Mouse (Mus musculus) spleen, adult 10 weeks (tissue): ENCODE results near the gene Tmem208. TPM values are rescaled to one million over a fixed set of nuclear protein-coding genes. Genes with fewer than 3 reads are reported as not detected.

ENCODE experiments used
- polyA plus RNA-seq: library from polyadenylated mRNA; stranded (reverse); fragments of 350-450 nt; fragmentation: Illumina TruSeq; extraction: RNeasy Lipid Tissue Mini Kit (QIAGEN cat#74804); gene quantifications from one replicate; pipeline ENCODE4 v1.2.3, GENCODE M21; 2015; ENCODE audit warnings: low replicate concordance; ENCODE audit not compliant: insufficient read depth

Tmem208 gene
- polyA plus RNA-seq = 42.6 TPM

DNA sequence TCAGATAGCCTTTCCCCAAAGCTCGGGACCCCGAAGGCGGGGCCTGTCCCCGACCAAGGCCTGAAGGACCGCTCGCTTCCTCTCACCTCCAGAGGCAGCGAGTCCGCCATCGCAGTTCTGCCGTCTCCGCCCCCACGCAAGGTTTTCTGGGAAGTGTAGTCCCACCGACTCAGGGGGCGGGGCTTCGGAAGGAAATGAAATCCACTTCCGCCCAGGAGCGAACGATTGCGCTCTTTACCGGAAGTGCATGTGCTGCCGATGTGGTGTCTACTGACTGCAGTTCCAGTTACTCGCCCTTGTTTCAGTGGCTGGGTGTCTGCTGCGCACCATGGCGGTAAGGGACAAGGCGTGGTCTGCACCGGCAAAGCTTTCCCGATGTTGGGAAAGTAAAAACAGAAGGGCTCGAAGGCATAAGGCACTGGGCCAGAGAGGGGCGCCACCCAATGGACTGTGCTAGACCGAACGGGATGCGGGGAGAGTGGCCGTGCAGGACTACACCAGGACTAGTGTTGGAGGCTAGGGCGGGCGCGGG, at the start of gene Tmem208, which contains the start of gene Lrrc29:
Tmem208 (plus strand) TSS at position 214 of the 532 bp plus-strand sequence.
Lrrc29 (minus strand) TSS at position 138 of the 532 bp plus-strand sequence.

DNA sequence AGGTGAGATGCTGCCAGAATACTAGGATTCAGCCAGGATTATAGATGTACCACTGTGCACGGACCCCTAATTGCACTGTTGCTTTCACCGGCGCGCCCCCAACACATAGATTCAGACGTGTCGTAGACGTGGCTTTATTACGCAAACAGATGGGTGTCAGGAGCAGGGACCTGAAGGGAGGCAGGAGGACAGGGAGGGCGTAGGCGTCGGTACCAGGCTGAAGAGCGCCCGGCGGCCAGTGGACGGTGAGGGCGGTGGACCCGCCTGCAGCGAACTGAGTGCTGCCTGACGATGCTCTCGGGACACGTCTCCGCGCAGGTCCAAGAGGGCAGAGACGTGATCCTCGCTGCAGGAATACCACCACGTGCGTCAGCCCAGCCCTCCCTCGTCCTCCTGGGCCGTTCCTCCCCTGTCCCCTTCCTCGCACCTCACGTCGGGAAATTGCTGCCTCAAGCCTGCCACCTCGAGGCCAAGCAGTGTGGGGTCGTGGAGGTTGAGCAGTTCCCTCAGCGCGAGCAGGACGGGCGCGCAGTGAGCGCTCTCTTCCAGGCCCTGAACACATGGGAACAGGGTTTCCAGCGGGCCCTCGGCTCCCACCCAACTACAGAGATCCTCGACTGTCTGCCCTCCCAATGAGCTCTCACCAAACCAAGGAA, 36.2 kb upstream of the Tmem208 start, which contains the start of gene 4931428F04Rik:
4931428F04Rik (minus strand) TSS at position 60 of the 656 bp plus-strand sequence.

GRCm38 (mm10) chr8:105295895-105296573, 30.1 kb upstream of the Tmem208 start, which contains the start of gene Exoc3l:
Exoc3l (minus strand) TSS chr8:105296101.

GRCm38 (mm10) chr8:105297511-105298192, 28.5 kb upstream of the Tmem208 start, which contains the start of gene E2f4:
E2f4 (plus strand) TSS chr8:105297663.

DNA sequence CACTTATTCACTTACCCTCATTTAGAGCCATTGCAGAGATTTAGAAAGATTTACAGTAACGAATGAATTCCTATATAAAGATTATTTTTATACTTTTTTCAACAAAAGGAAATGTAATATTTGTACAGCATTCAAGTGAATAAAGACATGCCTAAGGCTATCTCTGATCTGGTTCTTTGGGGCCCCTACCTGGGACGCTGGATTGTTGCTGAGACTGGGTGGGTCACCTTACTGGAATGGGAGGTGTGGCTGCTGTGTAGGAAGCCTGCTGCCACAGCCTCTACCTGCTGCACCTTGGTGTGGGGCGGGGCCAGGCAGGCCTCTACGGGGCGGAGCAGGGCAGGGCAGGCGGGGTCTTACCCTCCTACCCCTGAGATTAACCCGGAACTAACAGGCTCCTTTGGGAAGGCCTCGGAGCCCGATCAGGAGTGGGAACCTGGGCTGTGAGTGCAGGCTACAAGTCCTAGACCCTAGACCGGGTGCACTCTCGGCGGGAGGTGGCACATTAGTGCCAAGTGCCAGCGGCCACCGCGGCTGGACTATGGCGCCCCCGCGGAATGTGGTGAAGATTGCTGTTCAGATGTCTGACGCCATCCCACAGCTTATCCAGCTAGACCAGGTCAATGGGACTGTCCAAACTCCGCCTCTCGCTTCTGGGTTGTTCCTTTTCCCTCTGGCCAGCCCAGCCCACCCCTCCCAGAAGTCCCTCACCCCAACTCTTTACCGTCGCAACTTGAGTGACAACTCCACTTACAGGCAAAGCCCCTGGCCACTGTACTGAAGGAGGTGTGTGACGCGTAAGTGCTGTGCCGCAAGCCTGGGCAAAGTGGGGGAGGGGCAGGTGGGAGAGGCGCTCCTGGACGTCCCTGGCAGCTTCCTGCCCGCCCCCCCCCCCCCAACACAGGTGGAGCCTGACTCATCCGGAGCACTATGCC, 20.7 kb upstream of the Tmem208 start, which contains the start of gene Elmo3:
Elmo3 (plus strand) TSS at position 391 of the 935 bp plus-strand sequence.

DNA sequence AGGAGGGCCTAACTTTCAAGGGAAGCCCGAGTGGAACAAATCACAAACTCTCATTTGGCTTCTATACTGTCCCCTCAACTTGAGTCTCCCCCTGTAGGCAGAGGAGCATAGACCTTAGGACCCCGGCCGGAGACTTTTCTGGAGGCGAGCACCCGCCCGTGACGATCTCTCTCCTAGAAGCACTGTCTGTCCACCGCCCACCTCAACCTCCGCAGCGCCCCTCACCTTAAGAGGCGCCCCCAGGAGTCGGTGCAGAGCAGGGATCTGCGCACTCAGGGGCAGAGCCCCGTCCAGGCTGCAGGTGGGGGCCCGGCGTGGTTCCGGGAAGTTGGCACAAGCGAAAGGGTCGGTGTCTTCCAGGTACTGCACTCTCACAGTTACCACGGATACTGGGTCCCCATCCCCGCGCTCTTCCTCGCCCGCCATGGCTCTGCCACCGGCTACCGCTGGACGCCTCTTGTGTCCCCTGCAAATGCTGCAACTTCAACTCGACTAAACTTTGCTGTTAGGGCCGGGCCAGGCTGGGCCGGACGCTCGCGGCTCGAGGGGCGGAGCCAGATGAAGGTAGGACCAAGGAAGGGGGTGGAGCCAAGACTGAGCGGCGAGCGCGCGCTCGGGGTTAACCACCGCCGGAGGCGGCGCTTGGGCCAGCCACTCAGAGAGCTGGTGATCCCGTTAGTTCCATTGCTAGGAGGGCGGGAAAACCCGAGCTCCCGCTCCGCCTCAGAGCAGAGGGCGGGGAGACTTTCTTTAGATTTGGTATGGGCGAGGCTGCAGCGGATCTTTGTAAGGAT, 21.5 kb downstream of the Tmem208 start, which contains the start of gene Fhod1:
Fhod1 (minus strand) TSS at position 526 of the 794 bp plus-strand sequence.

GRCm38 (mm10) chr8:105348450-105349095, 22.4 kb downstream of the Tmem208 start, which contains the start of gene Slc9a5:
Slc9a5 (plus strand) TSS chr8:105348843.

DNA sequence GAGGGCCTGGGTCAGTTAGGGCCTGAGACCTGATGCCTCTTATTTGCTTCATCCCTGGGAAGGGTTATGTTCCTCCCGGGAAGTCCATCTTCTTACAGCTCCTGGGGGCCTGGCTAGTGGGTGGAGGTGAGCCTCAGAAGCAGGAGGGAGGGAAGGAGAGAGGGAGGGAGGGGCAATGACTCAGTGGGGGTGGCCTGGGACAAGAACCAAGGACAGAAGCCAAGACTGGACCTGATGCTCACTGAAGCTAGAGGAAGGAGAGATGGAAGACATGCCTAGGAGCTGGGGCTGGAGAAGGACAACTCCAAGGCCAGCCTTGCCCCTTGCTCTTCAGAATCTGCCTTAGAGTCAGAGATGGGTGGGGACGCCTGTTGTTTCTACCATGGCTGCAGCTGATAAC, 46.9 kb downstream of the Tmem208 start, which contains the start of gene Plekhg4:
Plekhg4 (plus strand) TSS at position 243 of the 400 bp plus-strand sequence.

Other genes with a start within 250 kb of the Tmem208 start
- gene Ces3b, start 242.6 kb upstream of the Tmem208 start, polyA plus RNA-seq = not detected
- gene Ces4a, start 194.6 kb upstream of the Tmem208 start, polyA plus RNA-seq = not detected
- gene Cbfb, start 155.7 kb upstream of the Tmem208 start, polyA plus RNA-seq = 149 TPM
- 22.6 TPM for gene D230025D16Rik, start 101.2 kb upstream of the Tmem208 start, polyA plus RNA-seq
- gene B3gnt9, start 71.2 kb upstream of the Tmem208 start, polyA plus RNA-seq = 4.9 TPM
- gene Tradd, start 61.7 kb upstream of the Tmem208 start, polyA plus RNA-seq = 12.7 TPM
- gene Fbxl8, start 61.7 kb upstream of the Tmem208 start, polyA plus RNA-seq = 3.3 TPM
- 0.29 TPM for gene Hsf4, start 56.6 kb upstream of the Tmem208 start, polyA plus RNA-seq
- gene Nol3, start 50.2 kb upstream of the Tmem208 start, polyA plus RNA-seq = 0.59 TPM
- gene 4931428F04Rik, start 36.5 kb upstream of the Tmem208 start, polyA plus RNA-seq = 4.4 TPM
- gene Exoc3l, start 30.3 kb upstream of the Tmem208 start, polyA plus RNA-seq = 7.8 TPM
- gene E2f4, start 28.7 kb upstream of the Tmem208 start, polyA plus RNA-seq = 61.9 TPM
- 2.7 TPM for gene Elmo3, start 20.8 kb upstream of the Tmem208 start, polyA plus RNA-seq
- 0.98 TPM for gene Lrrc29, start 76 bp upstream of the Tmem208 start, polyA plus RNA-seq
- gene Fhod1, start 21.6 kb downstream of the Tmem208 start, polyA plus RNA-seq = 19.5 TPM
- gene Slc9a5, start 22.5 kb downstream of the Tmem208 start, polyA plus RNA-seq = 1.6 TPM
- 0.21 TPM for gene Plekhg4, start 46.9 kb downstream of the Tmem208 start, polyA plus RNA-seq
- gene Kctd19, start 87.1 kb downstream of the Tmem208 start, polyA plus RNA-seq = 0.73 TPM
- gene Lrrc36, start 87.2 kb downstream of the Tmem208 start, polyA plus RNA-seq = not detected
- gene Tppp3, start 145.2 kb downstream of the Tmem208 start, polyA plus RNA-seq = 1.5 TPM
- gene Zdhhc1, start 170.5 kb downstream of the Tmem208 start, polyA plus RNA-seq = 5.3 TPM
- gene Hsd11b2, start 192.4 kb downstream of the Tmem208 start, polyA plus RNA-seq = not detected
- gene Atp6v0d1, start 239.7 kb downstream of the Tmem208 start, polyA plus RNA-seq = 76.0 TPM